Mouse (Mus musculus) kidney, embryonic 16.5 days (tissue): ENCODE data around the gene Arfgap2. TPM values are rescaled to one million over a fixed set of nuclear protein-coding genes. Genes with fewer than 3 reads are reported as not detected.

ENCODE experiments used
- ATAC-seq: fragments of 200-750 bp; cut with Nextera tagmentation; 2 replicates; pipeline ENCODE4 v1.8.0; 2017; ENCODE audit warnings: moderate TSS enrichment; ENCODE audit not compliant: low FRiP score, low TSS enrichment
- H3K27ac ChIP-seq: fragments of 300-500 bp; sonication (generic); 2 replicates; pipeline ENCODE4 v1.5.1; 2014; ENCODE audit warnings: low read length
- H3K27me3 ChIP-seq: fragments of 300-500 bp; sonication (generic); 2 replicates; pipeline ENCODE4 v1.6.1; 2014; ENCODE audit warnings: low read length, control low read depth, mixed read lengths; ENCODE audit not compliant: insufficient read depth
- H3K36me3 ChIP-seq: fragments of 300-500 bp; sonication (generic); 2 replicates; pipeline ENCODE4 v1.6.1; 2014; ENCODE audit warnings: low read length, control low read depth, mixed read lengths; ENCODE audit not compliant: insufficient read depth
- H3K4me1 ChIP-seq: fragments of 300-500 bp; sonication (generic); 2 replicates; pipeline ENCODE4 v1.6.1; 2014; ENCODE audit warnings: low read length, control low read depth, mixed read lengths; ENCODE audit not compliant: insufficient read depth
- H3K4me2 ChIP-seq: fragments of 300-500 bp; sonication (generic); replicated peaks from 2 replicates; pipeline ENCODE4 v1.6.1; 2014; ENCODE audit warnings: low read depth, low read length
- H3K4me3 ChIP-seq: fragments of 300-500 bp; sonication (generic); 2 replicates; pipeline ENCODE4 v1.5.1; 2014; ENCODE audit warnings: mild to moderate bottlenecking, low read length
- H3K9ac ChIP-seq: fragments of 300-500 bp; sonication (generic); replicated peaks from 2 replicates; pipeline ENCODE4 v1.6.1; 2014; ENCODE audit warnings: low read length
- H3K9me3 ChIP-seq: fragments of 300-500 bp; sonication (generic); 2 replicates; pipeline ENCODE4 v1.6.1; 2016; ENCODE audit warnings: low read length, control low read depth
- WGBS: fragments of 180-500 bp; shearing (Covaris S2); extraction: QIAGEN DNeasy Blood & Tissue Kit; methylation state at CpG from one replicate; pipeline ENCODE4 v1.1.7; 2014; 5-methylcytosine and 5-hydroxymethylcytosine counted together
- polyA plus RNA-seq: library from polyadenylated mRNA; unstranded; fragments of >200 nt; fragmentation: Nextera tagmentation; extraction: Ambion mirVana; gene quantifications from 2 replicates; pipeline ENCODE4 v1.2.1, GENCODE M21; 2015

Gene Arfgap2
- polyA plus RNA-seq, 1 experiment from 2014 or later: 96.5 TPM

DNA sequence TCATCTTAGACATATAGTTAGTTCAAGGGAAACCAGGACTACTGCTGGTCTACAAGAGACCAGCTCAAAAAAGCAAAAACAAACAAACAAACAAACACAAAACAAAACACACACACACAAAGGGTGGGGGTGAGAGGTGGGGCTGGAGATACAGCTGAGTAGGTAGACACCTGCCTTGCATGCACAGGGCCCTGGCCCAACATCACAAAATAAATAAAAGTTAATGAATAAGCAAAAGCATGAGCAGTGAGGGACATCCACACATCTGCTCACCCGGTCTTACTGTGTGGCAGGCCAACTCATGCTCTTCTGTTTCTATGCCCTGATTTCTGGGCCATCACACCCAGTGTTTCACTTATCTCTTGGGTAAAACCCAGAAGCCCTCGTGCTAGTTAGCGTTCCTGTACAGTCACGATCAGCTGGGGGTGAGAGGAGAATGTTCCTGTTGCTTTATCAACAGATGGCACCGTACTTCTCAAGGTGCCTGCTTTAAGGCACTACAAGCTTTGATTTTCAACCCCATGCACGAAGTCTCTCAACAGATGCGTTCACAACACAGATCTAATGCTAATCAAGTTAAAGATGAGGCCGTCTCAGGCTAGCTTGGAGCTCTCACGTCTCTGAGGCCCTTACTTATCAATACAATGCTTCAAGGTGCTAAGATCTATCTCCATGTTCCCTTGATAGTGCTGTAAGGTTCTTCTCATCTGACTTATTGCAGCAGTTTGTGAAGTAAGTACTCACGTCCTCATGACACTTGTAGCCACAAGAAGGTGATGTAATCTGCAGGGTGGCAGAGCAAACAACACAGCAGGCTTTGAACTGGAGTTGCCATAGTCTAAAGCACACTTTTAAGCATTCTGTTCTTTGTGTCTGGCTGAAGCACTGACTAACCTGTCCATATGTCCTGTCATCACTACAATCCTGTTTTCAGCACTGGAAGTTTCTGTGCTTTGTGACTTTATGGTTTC, 56.1 kb downstream of the Arfgap2 start:
- H3K4me1 ChIP-seq: peaks cover 6% of the 10 kb centered on the region; the same call in 1 of the 2 replicates
- WGBS: 80% methylated on average over 10 of the region's 10 CpGs
- peak; percentile 67; the same call in 1 of the 2 replicates for ATAC-seq

DNA sequence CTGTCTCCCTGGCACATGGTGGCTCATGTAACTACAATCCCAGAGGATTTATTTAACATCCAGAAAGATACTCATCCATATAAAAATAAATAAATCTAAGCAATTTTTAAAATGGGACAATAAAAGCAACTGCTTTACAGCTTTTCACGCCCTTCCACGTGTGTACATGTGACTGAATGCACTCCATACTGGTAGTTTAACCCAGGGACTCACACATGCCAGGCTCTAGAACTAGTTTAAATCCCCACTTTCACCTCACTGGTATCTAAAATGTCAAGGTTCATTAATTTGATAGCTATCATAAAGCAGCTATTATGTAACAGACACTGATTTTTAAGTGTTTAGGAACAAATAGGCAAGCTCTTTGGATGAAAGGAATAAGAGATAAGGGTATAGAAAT, 57.1 kb downstream of the Arfgap2 start:
- ATAC-seq: no peak
- Histone ChIP-seq H3K9ac (no peak overlapping the region), H3K27ac (no peak overlapping the region), H3K9me3 (no peaks in the 10 kb centered on the region), H3K27me3 (no peaks in the 10 kb centered on the region), H3K4me2 (no peak overlapping the region), H3K4me3 (no peak overlapping the region), H3K36me3 (no peaks in the 10 kb centered on the region), H3K4me1 (peaks cover 13% of the 10 kb centered on the region; the same call in 1 of the 2 replicates)
- WGBS: 80% methylated on average over 2 of the region's 2 CpGs

More for the DNA sequence above, 56.1 kb downstream of the Arfgap2 start:
- Histone ChIP-seq H3K27ac (no peak overlapping the region), H3K4me2 (no peak overlapping the region), H3K9ac (no peak overlapping the region), H3K9me3 (no peaks in the 10 kb centered on the region), H3K36me3 (no peaks in the 10 kb centered on the region), H3K4me3 (no peak overlapping the region), H3K27me3 (no peaks in the 10 kb centered on the region)

DNA sequence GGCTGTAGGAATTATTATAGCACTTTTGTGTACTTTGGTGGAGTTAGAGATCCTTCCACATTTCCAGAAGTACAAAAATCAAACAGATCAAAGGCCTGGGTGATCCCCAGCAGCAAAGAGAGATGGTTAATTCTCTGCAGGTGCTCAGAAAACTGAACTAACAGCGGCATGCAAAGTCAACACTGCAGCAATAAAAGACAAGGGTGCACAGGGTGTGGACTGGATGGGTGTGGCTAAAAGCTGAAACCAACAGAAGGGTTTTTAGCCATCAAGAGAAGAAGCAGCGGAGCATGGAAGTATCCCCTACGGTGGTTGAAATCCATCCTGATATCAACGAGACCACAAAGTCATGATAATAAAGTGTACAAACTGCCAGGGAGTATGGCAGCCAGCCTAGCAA, 57.7 kb downstream of the Arfgap2 start:
- no peak for ATAC-seq
- H3K4me1 ChIP-seq: peaks cover 15% of the 10 kb centered on the region; the same call in 1 of the 2 replicates
- H3K4me2 ChIP-seq: no peak overlapping the region
- H3K9me3 ChIP-seq: no peaks in the 10 kb centered on the region
- no peak overlapping the region for H3K4me3 ChIP-seq
- WGBS: 47% methylated on average over 4 of the region's 4 CpGs
- no peaks in the 10 kb centered on the region for H3K36me3 ChIP-seq
- no peak overlapping the region for H3K27ac ChIP-seq
- no peak overlapping the region for H3K9ac ChIP-seq
- H3K27me3 ChIP-seq: no peaks in the 10 kb centered on the region

DNA sequence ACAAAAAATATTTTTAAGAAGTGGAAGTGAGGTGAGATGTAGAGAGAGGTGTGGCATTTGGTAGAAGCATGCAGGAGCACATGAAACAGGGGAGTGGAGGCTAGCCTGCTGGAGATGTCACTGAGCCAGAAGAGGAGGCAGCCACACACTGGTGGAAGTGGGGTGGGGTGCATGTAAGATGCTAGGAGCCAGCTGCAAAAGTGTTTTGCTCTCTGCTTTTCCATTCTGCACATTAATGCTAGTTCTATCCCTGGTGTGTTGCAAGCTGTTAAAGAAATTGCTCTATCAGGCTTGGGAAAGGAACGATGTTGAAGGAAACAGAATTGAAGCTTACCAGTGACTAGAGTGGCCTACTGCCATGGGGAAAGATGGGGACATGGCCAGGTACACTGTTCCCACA, 59.6 kb downstream of the Arfgap2 start:
- 78% methylated on average over 1 of the region's 1 CpGs for WGBS
- no peaks in the 10 kb centered on the region for H3K36me3 ChIP-seq
- no peak overlapping the region for H3K4me2 ChIP-seq
- H3K9ac ChIP-seq: no peak overlapping the region
- H3K27me3 ChIP-seq: no peaks in the 10 kb centered on the region
- H3K4me1 ChIP-seq: peaks cover 24% of the 10 kb centered on the region
- ATAC-seq: no peak
- peak overlapping the region; percentile 61; the same call in 1 of the 2 replicates for H3K27ac ChIP-seq
- H3K9me3 ChIP-seq: no peaks in the 10 kb centered on the region
- H3K4me3 ChIP-seq: no peak overlapping the region

DNA sequence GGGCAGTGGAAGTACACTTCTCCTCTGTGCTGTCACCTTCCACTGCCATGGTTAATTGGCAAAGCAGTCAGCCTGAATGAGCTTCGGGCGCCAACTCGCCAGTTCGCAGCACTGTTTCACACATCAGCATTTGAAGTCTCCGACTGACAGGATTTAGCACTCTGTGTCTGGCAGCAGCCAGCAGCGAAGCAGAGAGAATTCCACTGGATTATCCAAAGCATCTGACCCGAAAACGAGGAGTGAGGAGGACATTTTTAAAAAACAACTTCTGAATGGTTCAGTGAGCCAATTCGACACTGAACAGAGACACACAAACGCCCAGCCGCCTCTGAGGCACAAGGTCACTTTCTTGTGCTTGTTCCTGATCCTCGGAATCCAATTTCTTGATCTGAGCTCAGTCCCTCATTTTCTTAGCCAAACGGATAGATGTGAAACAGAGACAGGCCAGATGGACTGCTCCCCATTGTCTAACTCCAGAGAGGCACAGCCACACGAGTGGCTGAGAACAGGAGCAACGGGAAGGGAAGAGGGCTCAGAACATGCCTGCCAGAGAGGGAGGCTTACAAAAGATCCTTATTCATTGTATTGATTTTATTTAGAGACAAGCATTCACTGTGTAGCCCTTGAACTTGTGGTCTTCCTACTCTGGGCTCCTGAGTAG, 60.1 kb downstream of the Arfgap2 start:
- H3K27me3 ChIP-seq: no peaks in the 10 kb centered on the region

More for the DNA sequence above, 60.1 kb downstream of the Arfgap2 start:
- WGBS: 38% methylated on average over 15 of the region's 15 CpGs
- H3K27ac ChIP-seq: peak overlapping the region; percentile 61; the same call in 1 of the 2 replicates
- no peaks in the 10 kb centered on the region for H3K36me3 ChIP-seq
- H3K4me2 ChIP-seq: no peak overlapping the region
- H3K9ac ChIP-seq: no peak overlapping the region
- ATAC-seq: no peak
- peaks cover 29% of the 10 kb centered on the region for H3K4me1 ChIP-seq
- H3K4me3 ChIP-seq: no peak overlapping the region
- H3K9me3 ChIP-seq: no peaks in the 10 kb centered on the region

Other genes with a start within 250 kb of the Arfgap2 start
- gene Rapsn, start 229.4 kb upstream of the Arfgap2 start, polyA plus RNA-seq: 2.4 and 3.0 TPM in 2 replicates
- gene Psmc3, start 211.0 kb upstream of the Arfgap2 start, polyA plus RNA-seq: 357 and 361 TPM in 2 replicates
- gene Slc39a13, start 194.6 kb upstream of the Arfgap2 start, polyA plus RNA-seq: 44.6 and 57.9 TPM in 2 replicates
- 3.3 and 4.2 TPM in 2 replicates for gene Spi1, start 182.6 kb upstream of the Arfgap2 start, polyA plus RNA-seq
- gene Mybpc3, start 146.8 kb upstream of the Arfgap2 start, polyA plus RNA-seq: 0.30 and 0.44 TPM in 2 replicates
- gene Madd, start 81.1 kb upstream of the Arfgap2 start, polyA plus RNA-seq: 9.9 and 10.5 TPM in 2 replicates
- gene Nr1h3, start 62.1 kb upstream of the Arfgap2 start, polyA plus RNA-seq: 3.5 and 4.6 TPM in 2 replicates
- gene Acp2, start 62.1 kb upstream of the Arfgap2 start, polyA plus RNA-seq: 28.8 and 29.7 TPM in 2 replicates
- 16.2 and 20.6 TPM in 2 replicates for gene Ddb2, start 28.0 kb upstream of the Arfgap2 start, polyA plus RNA-seq
- 47.7 and 49.6 TPM in 2 replicates for gene Pacsin3, start 9.0 kb upstream of the Arfgap2 start, polyA plus RNA-seq
- gene 1110051M20Rik, start 179.7 kb downstream of the Arfgap2 start, polyA plus RNA-seq: 66.9 and 68.9 TPM in 2 replicates
- gene Lrp4, start 192.5 kb downstream of the Arfgap2 start, polyA plus RNA-seq: 7.6 and 9.0 TPM in 2 replicates